Mouse (Mus musculus) liver, postnatal 0 days (tissue): ENCODE data around the gene Rasgrp3.

Experiments used
- CTCF ChIP-seq: sonication (generic); IDR thresholded peaks from 2 replicates; pipeline ENCODE4 v1.5.1; 2016; ENCODE audit warnings: antibody characterized with exemption, low read depth
- EP300 ChIP-seq: IDR thresholded peaks from 2 replicates; pipeline ENCODE4 v1.6.1; 2016; ENCODE audit warnings: antibody characterized with exemption, low read depth, mild to moderate bottlenecking

GRCm38 (mm10) chr17:75463645-75464044, 27.9 kb downstream of the Rasgrp3 start:
- no peak for TF ChIP-seq CTCF
- no peak for TF ChIP-seq EP300
